Mouse (Mus musculus): ENCODE measurements around the gene Gpx3. TPM values are rescaled to one million over a fixed set of nuclear protein-coding genes. Genes with fewer than 3 reads are reported as not detected.

The Gpx3 gene
- polyA plus RNA-seq, 1 experiment from 2014 or later = 446 TPM

- Histone ChIP-seq H3K4me3 (ENCODE audit: inconsistent target) (no peak overlapping the region), H3K36me3 (ENCODE audit: inconsistent target) (peaks cover 30% of the 10 kb centered on the region), H3K27ac (no peak overlapping the region), H3K79me2 (ENCODE audit: inconsistent target) (peaks cover 37% of the 10 kb centered on the region)
- 44% methylated on average over 2 of the region's 2 CpGs for WGBS (ENCODE audit: missing documents)
Observed at GRCm38 (mm10) chr11:54868445-54868844, 33.8 kb upstream of the Gpx3 start.

- no peak overlapping the region for H3K4me3 ChIP-seq (ENCODE audit: inconsistent target)
- H3K27ac ChIP-seq = no peak overlapping the region
- peaks cover 37% of the 10 kb centered on the region for H3K79me2 ChIP-seq (ENCODE audit: inconsistent target)
- peaks cover 39% of the 10 kb centered on the region for H3K36me3 ChIP-seq (ENCODE audit: inconsistent target)
- 82% methylated on average over 3 of the region's 3 CpGs for WGBS (ENCODE audit: missing documents)
Observed at GRCm38 (mm10) chr11:54869318-54869717, 32.9 kb upstream of the Gpx3 start.

- no peak overlapping the region for H3K27ac ChIP-seq
- no peak overlapping the region for H3K4me3 ChIP-seq (ENCODE audit: inconsistent target)
- H3K36me3 ChIP-seq (ENCODE audit: inconsistent target) = peaks cover 39% of the 10 kb centered on the region
- peaks cover 34% of the 10 kb centered on the region for H3K79me2 ChIP-seq (ENCODE audit: inconsistent target)
- WGBS (ENCODE audit: missing documents) = 90% methylated on average over 7 of the region's 7 CpGs
Observed at GRCm38 (mm10) chr11:54871831-54872537, 30.3 kb upstream of the Gpx3 start.

GRCm38 (mm10) chr11:54876031-54876430, 26.2 kb upstream of the Gpx3 start:
- Histone ChIP-seq H3K36me3 (ENCODE audit: inconsistent target) (peaks cover 24% of the 10 kb centered on the region), H3K4me3 (ENCODE audit: inconsistent target) (no peak overlapping the region), H3K79me2 (ENCODE audit: inconsistent target) (no peaks in the 10 kb centered on the region), H3K27ac (no peak overlapping the region)
- 98% methylated on average over 5 of the region's 5 CpGs for WGBS (ENCODE audit: missing documents)

DNA sequence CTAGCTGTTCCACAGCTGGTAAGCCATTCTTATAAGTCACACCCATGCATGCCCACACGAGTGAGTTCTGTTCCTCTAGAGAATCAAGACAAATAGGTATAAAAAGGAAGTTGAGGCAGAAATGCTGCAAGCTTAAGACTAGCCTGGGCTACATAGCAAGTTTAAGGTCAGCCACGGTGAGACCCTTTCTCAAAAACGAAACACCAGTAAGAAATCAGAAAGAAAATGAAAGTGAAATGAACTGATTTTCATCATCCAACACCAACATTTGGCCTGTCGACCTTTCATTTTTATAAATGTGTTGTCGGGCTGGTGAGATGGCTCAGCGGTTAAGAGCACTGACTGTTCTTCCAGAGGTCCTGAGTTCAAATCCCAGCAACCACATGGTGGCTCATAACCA, 23.4 kb upstream of the Gpx3 start:
- Histone ChIP-seq H3K27ac (no peak overlapping the region), H3K36me3 (ENCODE audit: inconsistent target) (peaks cover 4% of the 10 kb centered on the region; the same call in 1 of the 2 replicates), H3K4me3 (ENCODE audit: inconsistent target) (no peak overlapping the region), H3K79me2 (ENCODE audit: inconsistent target) (no peaks in the 10 kb centered on the region)
- WGBS (ENCODE audit: missing documents) = 57% methylated on average over 6 of the region's 6 CpGs

- 0 out of 2 replicates have a peak overlapping the region, but pooled peaks have one; percentile 12 for H3K27ac ChIP-seq
- 22% methylated on average over 4 of the region's 4 CpGs for WGBS (ENCODE audit: missing documents)
- no peak overlapping the region for H3K4me3 ChIP-seq (ENCODE audit: inconsistent target)
- no peaks in the 10 kb centered on the region for H3K79me2 ChIP-seq (ENCODE audit: inconsistent target)
- no peaks in the 10 kb centered on the region for H3K36me3 ChIP-seq (ENCODE audit: inconsistent target)
Observed at GRCm38 (mm10) chr11:54879434-54879833, 22.8 kb upstream of the Gpx3 start.

DNA sequence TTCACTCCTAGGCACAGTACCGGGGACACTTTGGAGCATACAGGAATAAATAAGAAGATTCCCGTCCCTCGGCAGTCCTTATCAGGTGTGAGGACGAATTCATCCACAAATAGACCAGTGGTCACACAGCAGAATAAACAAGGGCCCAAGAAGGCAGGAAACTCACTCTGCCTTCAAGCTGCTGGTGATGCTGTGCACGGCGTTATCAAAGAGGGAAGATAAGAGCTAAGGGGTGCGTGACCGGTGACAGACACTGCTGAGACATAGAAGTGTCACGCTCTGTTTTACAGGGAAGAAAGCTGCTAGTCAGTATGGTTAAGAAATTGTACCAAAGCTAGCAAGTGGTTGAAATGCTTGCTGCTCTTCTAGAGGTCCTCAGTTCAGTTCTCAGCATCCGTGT, 22.3 kb upstream of the Gpx3 start:
- 92% methylated on average over 10 of the region's 10 CpGs for WGBS (ENCODE audit: missing documents)
- 0 out of 2 replicates have a peak overlapping the region, but pooled peaks have one; percentile 12 for H3K27ac ChIP-seq
- no peaks in the 10 kb centered on the region for H3K36me3 ChIP-seq (ENCODE audit: inconsistent target)
- H3K4me3 ChIP-seq (ENCODE audit: inconsistent target) = no peak overlapping the region
- no peaks in the 10 kb centered on the region for H3K79me2 ChIP-seq (ENCODE audit: inconsistent target)

- Histone ChIP-seq H3K36me3 (ENCODE audit: inconsistent target) (no peaks in the 10 kb centered on the region), H3K79me2 (ENCODE audit: inconsistent target) (no peaks in the 10 kb centered on the region), H3K4me3 (ENCODE audit: inconsistent target) (no peak overlapping the region), H3K27ac (no peak overlapping the region)
- WGBS (ENCODE audit: missing documents) = 88% methylated on average over 2 of the region's 2 CpGs
Observed at GRCm38 (mm10) chr11:54881051-54881474, 21.2 kb upstream of the Gpx3 start.

- Histone ChIP-seq H3K27ac (peak overlapping the region; percentile 100), H3K79me2 (ENCODE audit: inconsistent target) (no peaks in the 10 kb centered on the region), H3K4me3 (ENCODE audit: inconsistent target) (no peak overlapping the region), H3K36me3 (ENCODE audit: inconsistent target) (no peaks in the 10 kb centered on the region)
- 67% methylated on average over 8 of the region's 8 CpGs for WGBS (ENCODE audit: missing documents)
Observed at GRCm38 (mm10) chr11:54882671-54883070, 19.6 kb upstream of the Gpx3 start.

GRCm38 (mm10) chr11:54884197-54884828, 17.9 kb upstream of the Gpx3 start:
- H3K79me2 ChIP-seq (ENCODE audit: inconsistent target) = no peaks in the 10 kb centered on the region
- peak overlapping the region; percentile 100 for H3K27ac ChIP-seq
- no peaks in the 10 kb centered on the region for H3K36me3 ChIP-seq (ENCODE audit: inconsistent target)
- H3K4me3 ChIP-seq (ENCODE audit: inconsistent target) = no peak overlapping the region
- 24% methylated on average over 5 of the region's 5 CpGs for WGBS (ENCODE audit: missing documents)

- Histone ChIP-seq H3K4me3 (ENCODE audit: inconsistent target) (no peak overlapping the region), H3K27ac (peak overlapping the region; percentile 100), H3K36me3 (ENCODE audit: inconsistent target) (no peaks in the 10 kb centered on the region), H3K79me2 (ENCODE audit: inconsistent target) (no peaks in the 10 kb centered on the region)
- WGBS (ENCODE audit: missing documents) = 2% methylated on average over 5 of the region's 5 CpGs
Observed at GRCm38 (mm10) chr11:54884937-54885336, 17.3 kb upstream of the Gpx3 start.

DNA sequence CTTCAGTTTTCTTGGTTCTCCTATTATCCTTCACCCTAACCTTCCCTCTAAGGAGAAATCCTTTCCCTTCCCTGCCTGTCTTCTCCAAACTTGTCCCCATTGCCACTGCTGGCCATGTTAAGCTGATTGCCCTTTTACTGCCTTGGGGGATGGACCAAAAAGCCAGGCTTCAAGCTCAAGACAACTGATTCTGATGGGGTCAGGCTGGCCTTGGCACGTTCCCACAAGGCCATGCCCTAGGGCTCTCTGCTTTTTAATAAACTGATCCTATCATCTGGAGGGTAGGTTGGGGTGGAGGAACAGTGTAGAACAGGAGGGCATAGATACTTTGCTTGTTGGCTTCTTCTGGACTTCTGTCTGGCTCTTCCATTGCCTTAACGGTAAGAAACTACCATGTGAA, 16.8 kb upstream of the Gpx3 start:
- Histone ChIP-seq H3K36me3 (ENCODE audit: inconsistent target) (no peaks in the 10 kb centered on the region), H3K4me3 (ENCODE audit: inconsistent target) (no peak overlapping the region), H3K79me2 (ENCODE audit: inconsistent target) (no peaks in the 10 kb centered on the region), H3K27ac (peak overlapping the region; percentile 100)
- WGBS (ENCODE audit: missing documents) = 86% methylated on average over 2 of the region's 2 CpGs

GRCm38 (mm10) chr11:54887927-54888326, 14.3 kb upstream of the Gpx3 start:
- WGBS (ENCODE audit: missing documents) = 80% methylated on average over 6 of the region's 6 CpGs
- H3K36me3 ChIP-seq (ENCODE audit: inconsistent target) = no peaks in the 10 kb centered on the region
- H3K27ac ChIP-seq = no peak overlapping the region
- H3K4me3 ChIP-seq (ENCODE audit: inconsistent target) = no peak overlapping the region
- H3K79me2 ChIP-seq (ENCODE audit: inconsistent target) = no peaks in the 10 kb centered on the region

DNA sequence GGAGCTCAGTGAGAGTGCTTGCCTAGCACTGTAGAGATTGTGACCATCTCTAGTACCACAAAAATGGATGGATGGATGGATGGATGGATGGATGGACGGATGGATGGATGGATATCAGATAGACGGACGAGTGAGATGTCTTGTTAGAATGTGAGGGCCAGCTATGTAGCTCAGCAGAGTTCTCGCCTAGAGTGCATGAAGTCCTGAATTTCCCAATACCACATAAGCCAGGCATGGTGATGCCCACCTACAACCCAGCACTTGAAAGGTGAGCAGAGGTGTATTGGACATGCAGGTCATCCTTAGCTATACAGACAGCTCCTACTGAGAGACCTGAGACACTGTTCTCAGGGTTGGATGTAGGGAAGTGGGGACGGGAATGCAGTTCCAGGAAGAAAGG, 10.9 kb upstream of the Gpx3 start:
- H3K27ac ChIP-seq = no peak overlapping the region
- WGBS (ENCODE audit: missing documents) = 94% methylated on average over 5 of the region's 5 CpGs
- H3K79me2 ChIP-seq (ENCODE audit: inconsistent target) = no peaks in the 10 kb centered on the region
- no peak overlapping the region for H3K4me3 ChIP-seq (ENCODE audit: inconsistent target)
- no peaks in the 10 kb centered on the region for H3K36me3 ChIP-seq (ENCODE audit: inconsistent target)

DNA sequence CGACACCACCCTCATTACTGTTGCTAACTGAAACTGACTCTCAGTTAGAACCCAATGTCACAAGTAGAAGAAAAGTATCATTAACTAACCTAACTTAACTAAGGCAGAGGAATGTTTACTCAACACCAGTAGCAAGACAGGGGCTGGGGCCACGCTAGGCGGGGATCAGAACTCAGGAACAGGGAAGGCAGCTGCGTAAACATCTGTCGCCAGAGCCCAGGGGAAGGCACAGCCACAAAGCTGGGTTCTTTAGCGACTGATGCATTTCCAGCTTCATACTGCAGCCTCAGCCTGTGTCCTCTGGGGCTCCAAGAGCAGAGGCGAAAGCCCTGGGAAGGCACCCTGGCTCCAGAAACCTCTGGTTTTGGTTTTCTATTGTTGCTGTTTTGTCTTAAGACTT, 10.2 kb upstream of the Gpx3 start:
- Histone ChIP-seq H3K27ac (no peak overlapping the region), H3K4me3 (ENCODE audit: inconsistent target) (no peak overlapping the region), H3K79me2 (ENCODE audit: inconsistent target) (no peaks in the 10 kb centered on the region), H3K36me3 (ENCODE audit: inconsistent target) (no peaks in the 10 kb centered on the region)
- WGBS (ENCODE audit: missing documents) = 93% methylated on average over 7 of the region's 7 CpGs

Measured in macrophage (primary cell).